Mouse (Mus musculus): ENCODE measurements around the gene Taar7d. TPM values are rescaled to one million over a fixed set of nuclear protein-coding genes. Genes with fewer than 3 reads are reported as not detected.

Taar7d gene
- polyA plus RNA-seq, 1 experiment from 2014 or later: not detected

Other genes starting within 250 kb of the Taar7d start
- gene Rps12, start 239.9 kb upstream of the Taar7d start, polyA plus RNA-seq (2015; fragmentation: Nextera tagmentation; extraction: Ambion mirVana): 165 and 173 TPM in 2 replicates
- gene Slc18b1, start 230.2 kb upstream of the Taar7d start, polyA plus RNA-seq (2015; fragmentation: Nextera tagmentation; extraction: Ambion mirVana): 16.3 and 21.5 TPM in 2 replicates
- gene Vnn3, start 175.8 kb upstream of the Taar7d start, polyA plus RNA-seq (2015; fragmentation: Nextera tagmentation; extraction: Ambion mirVana): 0.29 and 0.53 TPM in 2 replicates
- gene Vnn1, start 132.5 kb upstream of the Taar7d start, polyA plus RNA-seq (2015; fragmentation: Nextera tagmentation; extraction: Ambion mirVana): 3.8 and 4.9 TPM in 2 replicates
- not detected in 2 replicates for gene Taar1, start 106.9 kb upstream of the Taar7d start, polyA plus RNA-seq (2015; fragmentation: Nextera tagmentation; extraction: Ambion mirVana)
- not detected in 2 replicates for gene Taar2, start 88.7 kb upstream of the Taar7d start, polyA plus RNA-seq (2015; fragmentation: Nextera tagmentation; extraction: Ambion mirVana)
- not detected in 2 replicates for gene Taar3, start 77.7 kb upstream of the Taar7d start, polyA plus RNA-seq (2015; fragmentation: Nextera tagmentation; extraction: Ambion mirVana)
- gene Taar4, start 66.7 kb upstream of the Taar7d start, polyA plus RNA-seq (2015; fragmentation: Nextera tagmentation; extraction: Ambion mirVana): not detected in 2 replicates
- gene Taar5, start 56.5 kb upstream of the Taar7d start, polyA plus RNA-seq (2015; fragmentation: Nextera tagmentation; extraction: Ambion mirVana): not detected in 2 replicates
- not detected in 2 replicates for gene Taar6, start 41.6 kb upstream of the Taar7d start, polyA plus RNA-seq (2015; fragmentation: Nextera tagmentation; extraction: Ambion mirVana)
- not detected in 2 replicates for gene Taar7a, start 33.7 kb upstream of the Taar7d start, polyA plus RNA-seq (2015; fragmentation: Nextera tagmentation; extraction: Ambion mirVana)
- not detected in 2 replicates for gene Taar7b, start 27.3 kb upstream of the Taar7d start, polyA plus RNA-seq (2015; fragmentation: Nextera tagmentation; extraction: Ambion mirVana)
- not detected in 2 replicates for gene Taar7e, start 10.4 kb downstream of the Taar7d start, polyA plus RNA-seq (2015; fragmentation: Nextera tagmentation; extraction: Ambion mirVana)
- gene Taar7f, start 22.3 kb downstream of the Taar7d start, polyA plus RNA-seq (2015; fragmentation: Nextera tagmentation; extraction: Ambion mirVana): not detected in 2 replicates
- not detected in 2 replicates for gene Taar8a, start 49.3 kb downstream of the Taar7d start, polyA plus RNA-seq (2015; fragmentation: Nextera tagmentation; extraction: Ambion mirVana)
- not detected in 2 replicates for gene Taar8b, start 65.1 kb downstream of the Taar7d start, polyA plus RNA-seq (2015; fragmentation: Nextera tagmentation; extraction: Ambion mirVana)
- not detected in 2 replicates for gene Taar8c, start 74.7 kb downstream of the Taar7d start, polyA plus RNA-seq (2015; fragmentation: Nextera tagmentation; extraction: Ambion mirVana)
- not detected in 2 replicates for gene Taar9, start 82.3 kb downstream of the Taar7d start, polyA plus RNA-seq (2015; fragmentation: Nextera tagmentation; extraction: Ambion mirVana)
- 89.9 and 95.5 TPM in 2 replicates for gene Stx7, start 122.1 kb downstream of the Taar7d start, polyA plus RNA-seq (2015; fragmentation: Nextera tagmentation; extraction: Ambion mirVana)
- 6.6 and 6.7 TPM in 2 replicates for gene Moxd1, start 196.3 kb downstream of the Taar7d start, polyA plus RNA-seq (2015; fragmentation: Nextera tagmentation; extraction: Ambion mirVana)